Mouse (Mus musculus) forebrain, embryonic 12.5 days (tissue): ENCODE results near the gene Cldn2. TPM values are rescaled to one million over a fixed set of nuclear protein-coding genes. Genes with fewer than 3 reads are reported as not detected.

ENCODE experiments used
- polyA plus RNA-seq: library from polyadenylated mRNA; unstranded; fragments of >200 nt; fragmentation: Nextera tagmentation; extraction: Ambion mirVana; gene quantifications from 2 replicates; pipeline ENCODE4 v1.2.1, GENCODE M21; 2016

Gene Cldn2
- polyA plus RNA-seq, 1 experiment from 2014 or later, result 0.11 TPM

Other genes starting within 250 kb of the Cldn2 start
- 1.1 and 1.4 TPM in 2 replicates for gene Rnf128, start 237.5 kb upstream of the Cldn2 start, polyA plus RNA-seq
- gene Tbc1d8b, start 115.8 kb upstream of the Cldn2 start, polyA plus RNA-seq, result 1.7 and 1.8 TPM in 2 replicates
- gene Gm15013, start 86.3 kb upstream of the Cldn2 start, polyA plus RNA-seq, result 0.50 TPM in 1 of 2 replicates, not detected in the other
- not detected in 2 replicates for gene Ripply1, start 18.5 kb upstream of the Cldn2 start, polyA plus RNA-seq
- gene Morc4, start 70.8 kb downstream of the Cldn2 start, polyA plus RNA-seq, result 5.9 and 6.1 TPM in 2 replicates
- 8.7 and 9.0 TPM in 2 replicates for gene Rbm41, start 197.8 kb downstream of the Cldn2 start, polyA plus RNA-seq